20 mouse cellular contexts compared by ENCODE assay signal in the genomic region with DNA sequence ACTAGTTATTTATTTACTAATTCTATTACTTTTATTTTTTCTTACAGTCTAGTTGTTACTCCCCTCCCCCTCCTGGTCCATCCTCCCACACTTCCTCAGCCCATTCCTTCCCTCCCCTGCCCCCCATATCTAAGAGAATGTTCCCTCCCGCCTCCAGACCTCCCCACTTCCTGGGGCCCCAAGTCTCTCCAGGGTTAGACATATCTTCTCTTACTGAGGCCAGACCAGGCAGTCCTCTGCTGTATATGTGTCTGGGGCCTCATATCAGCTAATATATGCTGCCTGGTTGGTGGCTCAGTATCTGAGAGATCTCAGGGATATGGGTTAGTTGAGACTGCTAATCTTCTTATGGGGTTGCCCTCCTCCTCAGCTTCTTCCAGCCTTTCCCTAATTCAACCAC.
DNase-seq lines count a peak whose midpoint lies in the region; ATAC-seq and TF ChIP-seq lines count a peak whose summit lies in the region.
"Had no signal": no experiment of that assay in that cellular context is flagged by ENCODE, and none has a peak within 500 bp of the region (broad histone marks: within the 10 kb centered on the region; RNA-seq: fewer than 3 reads in every experiment).

No protein-coding gene starts in this region.

- TF ChIP-seq CTCF in liver, postnatal 0 days (IDR thresholded peaks at IDR 0.05; ENCODE audit: low read depth) = no peak
- no peak for TF ChIP-seq CTCF in liver, embryonic 14.5 days (IDR thresholded peaks at IDR 0.05; ENCODE audit: low read depth)

- no peaks in the 10 kb centered on the region for H3K27me3 ChIP-seq in liver, postnatal 0 days (ENCODE audit: insufficient read depth, low read length)
- no peaks in the 10 kb centered on the region for H3K27me3 ChIP-seq in liver, embryonic 12.5 days (replicated peaks)
- no peaks in the 10 kb centered on the region for H3K27me3 ChIP-seq in liver, embryonic 14.5 days (ENCODE audit: control insufficient read depth, insufficient read depth, low read length)
- H3K27me3 ChIP-seq in hindbrain, embryonic 12.5 days = no peaks in the 10 kb centered on the region
- H3K27me3 ChIP-seq: embryonic facial prominence, embryonic 12.5 days; forebrain, embryonic 13.5 days; forebrain, embryonic 15.5 days had no signal

- no peaks in the 10 kb centered on the region for H3K4me1 ChIP-seq in liver, postnatal 0 days (ENCODE audit: insufficient read depth)
- peaks cover 14% of the 10 kb centered on the region for H3K4me1 ChIP-seq in liver, embryonic 12.5 days
- peaks cover 0 to 6% of the 10 kb centered on the region in 2 experiments; a peak in 2 of 4 replicates for H3K4me1 ChIP-seq in liver, embryonic 14.5 days (replicated peaks; ENCODE audit: control insufficient read depth in 2 of 2, insufficient read depth in 2 of 2, low read length in 1 of 2)
- H3K4me1 ChIP-seq in hindbrain, embryonic 12.5 days = no peaks in the 10 kb centered on the region
- H3K4me1 ChIP-seq: embryonic facial prominence, embryonic 12.5 days; forebrain, embryonic 13.5 days; forebrain, embryonic 15.5 days had no signal

- peak; percentile 19 for DNase-seq in liver
- no peak for DNase-seq in liver, postnatal 0 days
- no peak for DNase-seq in liver, embryonic 14.5 days (ENCODE audit: low read depth in 3 of 3, low spot score in 3 of 3)
- no peak for DNase-seq in right cerebral cortex, adult 18-20 months
- DNase-seq: adrenal gland, adult 2 months; adrenal gland, postnatal 10 days; adrenal gland, postnatal 25 days; cerebellum, adult 11 months; cerebellum, adult 18-20 months; cerebellum, adult 8-10 months; cerebellum, adult 9-11 months; cerebellum, postnatal 14 days; cerebellum, postnatal 36 days; embryo, embryonic 11 days had no signal

- H3K4me2 ChIP-seq in liver, postnatal 0 days (ENCODE audit: low read depth, low read length) = no peak overlapping the region
- no peak overlapping the region for H3K4me2 ChIP-seq in liver, embryonic 12.5 days
- no peak overlapping the region for H3K4me2 ChIP-seq in liver, embryonic 14.5 days (ENCODE audit: low read depth)
- H3K4me2 ChIP-seq in hindbrain, embryonic 12.5 days (replicated peaks) = no peak overlapping the region
- H3K4me2 ChIP-seq: embryonic facial prominence, embryonic 12.5 days; forebrain, embryonic 13.5 days; forebrain, embryonic 15.5 days had no signal

- TF ChIP-seq EP300 in liver, postnatal 0 days (IDR thresholded peaks at IDR 0.05; ENCODE audit: low read depth) = no peak
- no peak for TF ChIP-seq EP300 in liver, embryonic 14.5 days (IDR thresholded peaks at IDR 0.05; ENCODE audit: low read depth)

- H3K9ac ChIP-seq in liver, postnatal 0 days (replicated peaks) = no peak overlapping the region
- H3K9ac ChIP-seq in liver, embryonic 12.5 days = no peak overlapping the region
- H3K9ac ChIP-seq in liver, embryonic 14.5 days (replicated peaks) = no peak overlapping the region
- no peak overlapping the region for H3K9ac ChIP-seq in hindbrain, embryonic 12.5 days
- H3K9ac ChIP-seq: embryonic facial prominence, embryonic 12.5 days; forebrain, embryonic 13.5 days; forebrain, embryonic 15.5 days had no signal

- no peak overlapping the region for H3K4me3 ChIP-seq in liver, postnatal 0 days (ENCODE audit: low read depth, low read length)
- no peak overlapping the region for H3K4me3 ChIP-seq in liver, embryonic 12.5 days
- H3K4me3 ChIP-seq in liver, embryonic 14.5 days (ENCODE audit: insufficient read depth in 1 of 2, low read depth in 2 of 2, low read length in 2 of 2) = no peak overlapping the region
- no peak overlapping the region for H3K4me3 ChIP-seq in hindbrain, embryonic 12.5 days
- H3K4me3 ChIP-seq: embryonic facial prominence, embryonic 10.5 days; embryonic facial prominence, embryonic 12.5 days; forebrain, embryonic 13.5 days; forebrain, embryonic 15.5 days had no signal

- no peak for ATAC-seq in liver, postnatal 0 days
- peak; percentile 85 for ATAC-seq in liver, embryonic 12.5 days
- peak; percentile 61 for ATAC-seq in liver, embryonic 14.5 days (ENCODE audit: insufficient read depth)
- no peak for ATAC-seq in hindbrain, embryonic 12.5 days (ENCODE audit: low FRiP score)
- ATAC-seq: forebrain, embryonic 13.5 days; forebrain, embryonic 15.5 days had no signal

- 33% methylated on average over 1 of the region's 1 CpGs for WGBS in liver, postnatal 0 days (ENCODE audit: insufficient replicate concordance)
- WGBS in liver, embryonic 12.5 days (ENCODE audit: insufficient replicate concordance) = 30% methylated on average over 1 of the region's 1 CpGs
- 0% methylated on average over 1 of the region's 1 CpGs for WGBS in liver, embryonic 14.5 days (ENCODE audit: insufficient replicate concordance)
- 57% methylated on average over 1 of the region's 1 CpGs for WGBS in hindbrain, embryonic 12.5 days

- no peak overlapping the region for H3K27ac ChIP-seq in liver, postnatal 0 days (ENCODE audit: low read depth)
- peak overlapping the region; percentile 4; the same call in 1 of the 2 replicates for H3K27ac ChIP-seq in liver, embryonic 12.5 days
- no peak overlapping the region for H3K27ac ChIP-seq in liver, embryonic 14.5 days
- no peak overlapping the region for H3K27ac ChIP-seq in hindbrain, embryonic 12.5 days
- H3K27ac ChIP-seq: embryonic facial prominence, embryonic 10.5 days; embryonic facial prominence, embryonic 12.5 days; forebrain, embryonic 13.5 days; forebrain, embryonic 15.5 days had no signal

- peaks cover 7% of the 10 kb centered on the region for H3K9me3 ChIP-seq in liver, postnatal 0 days (ENCODE audit: low read length)
- H3K9me3 ChIP-seq in liver, embryonic 12.5 days (replicated peaks) = no peaks in the 10 kb centered on the region
- no peaks in the 10 kb centered on the region for H3K9me3 ChIP-seq in liver, embryonic 14.5 days (ENCODE audit: control insufficient read depth, low read length)
- no peaks in the 10 kb centered on the region for H3K9me3 ChIP-seq in hindbrain, embryonic 12.5 days (replicated peaks)
- H3K9me3 ChIP-seq: embryonic facial prominence, embryonic 12.5 days; forebrain, embryonic 13.5 days; forebrain, embryonic 15.5 days had no signal

- H3K36me3 ChIP-seq in liver, postnatal 0 days (replicated peaks; ENCODE audit: insufficient read depth, low read length) = no peaks in the 10 kb centered on the region
- no peaks in the 10 kb centered on the region for H3K36me3 ChIP-seq in liver, embryonic 12.5 days
- H3K36me3 ChIP-seq in liver, embryonic 14.5 days (replicated peaks; ENCODE audit: control insufficient read depth, insufficient read depth, low read depth) = no peaks in the 10 kb centered on the region
- H3K36me3 ChIP-seq in hindbrain, embryonic 12.5 days = no peaks in the 10 kb centered on the region
- H3K36me3 ChIP-seq: embryonic facial prominence, embryonic 10.5 days; embryonic facial prominence, embryonic 12.5 days; forebrain, embryonic 15.5 days had no signal

Comparison
In these comparisons a context has a peak if more than half of its experiments do, and no peak if none do; other contexts are left out.
1. ATAC-seq: peak in liver, embryonic 12.5 days (single experiment) and liver, embryonic 14.5 days (single experiment); none in liver, postnatal 0 days (single experiment) and hindbrain, embryonic 12.5 days (single experiment).